Mouse (Mus musculus): ENCODE data around the gene Vti1a.

DNA sequence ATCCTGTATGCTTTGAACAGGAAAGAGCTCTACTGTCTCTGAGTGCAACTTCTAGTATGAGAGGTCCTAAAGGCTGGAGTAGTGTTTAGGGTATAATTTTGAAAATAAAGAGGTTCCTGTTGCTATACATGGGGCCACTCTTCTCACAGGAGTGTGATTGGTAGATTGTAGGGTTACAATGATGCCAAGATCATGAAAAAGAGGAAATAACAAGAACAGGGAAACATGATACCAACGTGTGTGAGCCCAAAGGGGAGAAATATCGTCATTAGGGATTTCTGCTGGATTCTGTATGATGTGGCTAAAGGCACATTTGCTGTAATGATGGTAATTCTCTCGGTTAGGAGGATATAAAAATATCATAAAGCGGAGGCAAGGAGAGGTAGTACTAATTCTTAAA is 30.1 kb upstream of the Vti1a start:
- no peak for TF ChIP-seq FLI1 (IDR thresholded peaks at IDR 0.05; ENCODE audit: low read length)
- TF ChIP-seq GATA1 (IDR thresholded peaks at IDR 0.05; ENCODE audit: borderline replicate concordance, low read length) = no peak
